In genomic region chr9:45337406-45337805, GRCm38 (mm10) we compare ENCODE assay signal across 32 mouse cellular contexts. TPM values are rescaled to one million over a fixed set of nuclear protein-coding genes. Genes with fewer than 3 reads are reported as not detected.
"Had no signal": no experiment of that assay in that cellular context is flagged by ENCODE, and none has a peak within 500 bp of the region (broad histone marks: within the 10 kb centered on the region; RNA-seq: fewer than 3 reads in every experiment).

No protein-coding gene starts in this region.

- DNase-seq: gastrocnemius, postnatal 14 days; gastrocnemius, postnatal 36 days; heart, adult 11 months; heart, adult 2 months; heart, postnatal 14 days; heart, postnatal 36 days; kidney, adult 11 months; kidney, adult 2 months; kidney, adult 9 months; kidney, postnatal 14 days; kidney, postnatal 36 days; layer of hippocampus, adult 9-11 months; liver had no signal

- ATAC-seq: hindbrain, postnatal 0 days; intestine, embryonic 16.5 days had no signal

- H3K9ac ChIP-seq: heart, embryonic 13.5 days; heart, embryonic 15.5 days; hindbrain, embryonic 13.5 days; hindbrain, embryonic 15.5 days; kidney, embryonic 15.5 days; limb, embryonic 12.5 days had no signal

- H3K27ac ChIP-seq: heart, adult 2 months; heart, embryonic 13.5 days; heart, embryonic 15.5 days; hindbrain, embryonic 13.5 days; hindbrain, embryonic 15.5 days; hindbrain, postnatal 0 days; kidney, embryonic 15.5 days; kidney, postnatal 0 days; left cerebral cortex, adult 2 months; limb, embryonic 10.5 days; limb, embryonic 12.5 days had no signal

- H3K27me3 ChIP-seq: hindbrain, embryonic 13.5 days; hindbrain, embryonic 15.5 days; kidney, embryonic 15.5 days had no signal

- H3K4me3 ChIP-seq: heart, adult 2 months; heart, embryonic 13.5 days; heart, embryonic 15.5 days; hindbrain, embryonic 13.5 days; hindbrain, embryonic 15.5 days; kidney, embryonic 15.5 days; left cerebral cortex, adult 2 months; limb, embryonic 10.5 days; limb, embryonic 12.5 days had no signal

- H3K4me2 ChIP-seq: heart, embryonic 11.5 days; heart, embryonic 13.5 days; heart, embryonic 15.5 days; hindbrain, embryonic 13.5 days; hindbrain, embryonic 15.5 days; kidney, embryonic 15.5 days; limb, embryonic 12.5 days had no signal

- H3K4me1 ChIP-seq: heart, embryonic 13.5 days; heart, embryonic 15.5 days; hindbrain, embryonic 13.5 days; hindbrain, embryonic 15.5 days; kidney, embryonic 15.5 days; limb, embryonic 10.5 days; limb, embryonic 12.5 days had no signal

- H3K9me3 ChIP-seq: heart, embryonic 13.5 days; heart, embryonic 15.5 days; hindbrain, embryonic 13.5 days; hindbrain, embryonic 15.5 days; kidney, embryonic 15.5 days; limb, embryonic 10.5 days; limb, embryonic 12.5 days had no signal

- H3K36me3 ChIP-seq: heart, embryonic 13.5 days; heart, embryonic 15.5 days; hindbrain, embryonic 13.5 days; hindbrain, embryonic 15.5 days; kidney, embryonic 15.5 days; limb, embryonic 10.5 days; limb, embryonic 12.5 days had no signal

RNA-seq across cellular contexts. Expression of gene Tmprss13, which starts 18.5 kb away (rescaled TPM):
- total RNA-seq: hematopoietic stem cell, adult 5-6 weeks; hindbrain, postnatal 0 days; layer of hippocampus, adult 18-20 months; layer of hippocampus, adult 8-10 months; layer of hippocampus, postnatal 14 days; left cerebral cortex, adult 2 months; left cerebral cortex, postnatal 14 days; left cerebral cortex, postnatal 36 days had no signal
- polyA plus RNA-seq: heart, embryonic 13.5 days; hindbrain, embryonic 13.5 days; hindbrain, embryonic 15.5 days; hindbrain, postnatal 0 days; large intestine, adult 2 months had no signal

RNA-seq across cellular contexts. Expression of gene Fxyd6, which starts 32.6 kb away (rescaled TPM):
- total RNA-seq: hematopoietic stem cell, adult 5-6 weeks had no signal
